Mouse (Mus musculus) MEL (cell line): ENCODE results near the gene Brat1. TPM values are rescaled to one million over a fixed set of nuclear protein-coding genes. Genes with fewer than 3 reads are reported as not detected.
A peak's percentile ranks its signal among the peaks of the same experiment; 100 is the strongest.

ENCODE experiments used
- DNase-seq: peaks from one replicate; pipeline ENCODE4 v3.0.0; 2011; ENCODE audit warnings: low read depth, low spot score
- H3K27ac ChIP-seq: 2 replicates; pipeline ENCODE4 v1.5.1; 2012; ENCODE audit warnings: low read depth, mild to moderate bottlenecking, control low read depth, low read length, moderate library complexity; ENCODE audit not compliant: control insufficient read depth
- H3K27me3 ChIP-seq, 2 experiments: fragments of 150-350 bp in 1 of 2; sonication (generic) in 1 of 2; 2 replicates each; pipeline ENCODE4 v1.6.1; 2012; ENCODE audit warnings: low read length in 2 of 2, mild to moderate bottlenecking in 2 of 2, improper control_type of control experiment in 1 of 2, moderate library complexity in 1 of 2; ENCODE audit not compliant: insufficient read depth in 2 of 2, control insufficient read depth in 1 of 2
- H3K36me3 ChIP-seq, 2 experiments: 2 replicates each; pipeline ENCODE4 v1.6.1; 2012 to 2014; ENCODE audit warnings: low read length in 2 of 2, improper control_type of control experiment in 1 of 2, inconsistent platforms in 1 of 2, mild to moderate bottlenecking in 1 of 2; ENCODE audit not compliant: insufficient read depth in 2 of 2, control insufficient read depth in 1 of 2
- H3K4me1 ChIP-seq, 2 experiments: fragments of 150-350 bp in 1 of 2; sonication (generic) in 1 of 2; 2 replicates each; pipeline ENCODE4 v1.6.1; 2012; ENCODE audit warnings: low read length in 2 of 2, improper control_type of control experiment in 1 of 2, mild to moderate bottlenecking in 1 of 2; ENCODE audit not compliant: insufficient read depth in 2 of 2, control insufficient read depth in 1 of 2
- H3K4me3 ChIP-seq, 2 experiments: fragments of 150-350 bp in 1 of 2; sonication (generic) in 1 of 2; 2 replicates each; pipeline ENCODE4 v1.5.1; 2012; ENCODE audit warnings: low read depth in 2 of 2, low read length in 2 of 2, mild to moderate bottlenecking in 2 of 2, moderate library complexity in 2 of 2, control low read depth in 1 of 2, improper control_type of control experiment in 1 of 2; ENCODE audit not compliant: control insufficient read depth in 1 of 2, insufficient read depth in 1 of 2
- H3K79me2 ChIP-seq: 2 replicates; pipeline ENCODE4 v1.6.1; 2012; ENCODE audit warnings: mild to moderate bottlenecking, low read length, moderate library complexity; ENCODE audit not compliant: control insufficient read depth, poor library complexity, insufficient read depth
- H3K9ac ChIP-seq: 2 replicates; pipeline ENCODE4 v1.6.1; 2012; ENCODE audit warnings: low read depth, mild to moderate bottlenecking, control low read depth, low read length, moderate library complexity; ENCODE audit not compliant: control insufficient read depth, poor library complexity, severe bottlenecking
- H3K9me3 ChIP-seq: fragments of 150-350 bp; sonication (generic); replicated peaks from 2 replicates; pipeline ENCODE4 v1.6.1; 2012; ENCODE audit warnings: mild to moderate bottlenecking, low read length, improper control_type of control experiment, moderate library complexity; ENCODE audit not compliant: insufficient read depth
- BHLHE40 ChIP-seq: IDR thresholded peaks from 2 replicates; pipeline ENCODE4 v1.6.1; 2012; ENCODE audit warnings: low read depth, mild to moderate bottlenecking, inconsistent platforms, low read length, improper control_type of control experiment, borderline replicate concordance
- CHD2 ChIP-seq: IDR thresholded peaks from 2 replicates; pipeline ENCODE4 v1.6.1; 2011; ENCODE audit warnings: low read length, improper control_type of control experiment
- CTCF ChIP-seq, 3 experiments: IDR thresholded peaks in 2 of 3; conservative IDR thresholded peaks in 1 of 3; 2 replicates each; pipeline ENCODE4 v1.5.1; 2011 to 2012; ENCODE audit warnings: low read length in 3 of 3, low read depth in 2 of 3, mild to moderate bottlenecking in 2 of 3, improper control_type of control experiment in 1 of 3, inconsistent platforms in 1 of 3, mixed read lengths in 1 of 3, moderate library complexity in 1 of 3; ENCODE audit not compliant: control insufficient read depth in 1 of 3, insufficient read depth in 1 of 3, poor library complexity in 1 of 3, severe bottlenecking in 1 of 3
- ELF1 ChIP-seq: IDR thresholded peaks from 2 replicates; pipeline ENCODE4 v1.6.1; 2014; ENCODE audit warnings: low read depth, mild to moderate bottlenecking, inconsistent platforms, low read length, improper control_type of control experiment, moderate library complexity
- EP300 ChIP-seq, 2 experiments: IDR thresholded peaks; 2 replicates each; pipeline ENCODE4 v1.6.1; 2011; ENCODE audit warnings: improper control_type of control experiment in 2 of 2, low read length in 2 of 2, low read depth in 1 of 2, mild to moderate bottlenecking in 1 of 2
- ETS1 ChIP-seq: IDR thresholded peaks from 2 replicates; pipeline ENCODE4 v1.6.1; 2012; ENCODE audit warnings: low read depth, mild to moderate bottlenecking, inconsistent platforms, low read length, improper control_type of control experiment, moderate library complexity
- GABPA ChIP-seq: IDR thresholded peaks from 2 replicates; pipeline ENCODE4 v1.6.1; 2012; ENCODE audit warnings: low read depth, mild to moderate bottlenecking, inconsistent platforms, low read length, improper control_type of control experiment, moderate library complexity
- GATA1 ChIP-seq: IDR thresholded peaks from 2 replicates; pipeline ENCODE4 v1.6.1; 2011; ENCODE audit warnings: low read depth, low read length, improper control_type of control experiment
- JUND ChIP-seq: IDR thresholded peaks from 2 replicates; pipeline ENCODE4 v1.6.1; 2011; ENCODE audit warnings: low read depth, mild to moderate bottlenecking, improper control_type of control experiment, low read length
- KAT2A ChIP-seq: conservative IDR thresholded peaks from 2 replicates; pipeline ENCODE4 v1.6.1; 2012; ENCODE audit warnings: low read depth, low read length, improper control_type of control experiment, inconsistent platforms
- MAFK ChIP-seq: IDR thresholded peaks from 2 replicates; pipeline ENCODE4 v1.6.1; 2011; ENCODE audit warnings: low read depth, mild to moderate bottlenecking, low read length, improper control_type of control experiment, borderline replicate concordance
- MAZ ChIP-seq: IDR thresholded peaks from 2 replicates; pipeline ENCODE4 v1.6.1; 2012; ENCODE audit warnings: low read depth, mild to moderate bottlenecking, inconsistent platforms, low read length, improper control_type of control experiment
- MEF2A ChIP-seq: IDR thresholded peaks from 2 replicates; pipeline ENCODE4 v1.6.1; 2014; ENCODE audit warnings: low read depth, mild to moderate bottlenecking, inconsistent platforms, low read length, improper control_type of control experiment; ENCODE audit not compliant: poor library complexity, insufficient replicate concordance, severe bottlenecking; ENCODE audit errors: extremely low read depth
- MXI1 ChIP-seq: IDR thresholded peaks from 2 replicates; pipeline ENCODE4 v1.6.1; 2011; ENCODE audit warnings: mild to moderate bottlenecking, low read depth, low read length, improper control_type of control experiment
- NELFE ChIP-seq: IDR thresholded peaks from 2 replicates; pipeline ENCODE4 v1.6.1; 2011; ENCODE audit warnings: low read depth, low read length, improper control_type of control experiment
- NRF1 ChIP-seq: IDR thresholded peaks from 2 replicates; pipeline ENCODE4 v1.6.1; 2014; ENCODE audit warnings: low read depth, mild to moderate bottlenecking, inconsistent platforms, low read length, improper control_type of control experiment, moderate library complexity; ENCODE audit not compliant: poor library complexity, insufficient read depth, severe bottlenecking
- POLR2AphosphoS2 ChIP-seq: IDR thresholded peaks from 2 replicates; pipeline ENCODE4 v1.6.1; 2011; ENCODE audit warnings: low read length, improper control_type of control experiment
- POLR2AphosphoS5 ChIP-seq: IDR thresholded peaks from 2 replicates; pipeline ENCODE4 v1.6.1; 2012; ENCODE audit warnings: low read depth, borderline replicate concordance, mild to moderate bottlenecking, inconsistent platforms, low read length, moderate library complexity, mixed read lengths
- RCOR1 ChIP-seq: IDR thresholded peaks from 2 replicates; pipeline ENCODE4 v1.6.1; 2012; ENCODE audit warnings: low read depth, mild to moderate bottlenecking, inconsistent platforms, low read length, improper control_type of control experiment
- SIN3A ChIP-seq: IDR thresholded peaks from 2 replicates; pipeline ENCODE4 v1.6.1; 2012; ENCODE audit warnings: low read length, improper control_type of control experiment, inconsistent platforms
- SMC3 ChIP-seq: IDR thresholded peaks from 2 replicates; pipeline ENCODE4 v1.6.1; 2011; ENCODE audit warnings: low read depth, low read length, improper control_type of control experiment
- TCF12 ChIP-seq: IDR thresholded peaks from 2 replicates; pipeline ENCODE4 v1.6.1; 2014; ENCODE audit warnings: low read depth, mild to moderate bottlenecking, inconsistent platforms, low read length, improper control_type of control experiment, moderate library complexity
- UBTF ChIP-seq: IDR thresholded peaks from 2 replicates; pipeline ENCODE4 v1.6.1; 2012; ENCODE audit warnings: low read depth, mild to moderate bottlenecking, inconsistent platforms, low read length, improper control_type of control experiment, moderate library complexity, borderline replicate concordance; ENCODE audit not compliant: insufficient read depth
- USF1 ChIP-seq: IDR thresholded peaks from 2 replicates; pipeline ENCODE4 v1.6.1; 2014; ENCODE audit warnings: low read depth, mild to moderate bottlenecking, inconsistent platforms, low read length, improper control_type of control experiment, moderate library complexity
- USF2 ChIP-seq, 2 experiments: IDR thresholded peaks; 2 replicates each; pipeline ENCODE4 v1.6.1; 2011 to 2012; ENCODE audit warnings: improper control_type of control experiment in 2 of 2, low read length in 2 of 2, borderline replicate concordance in 1 of 2, inconsistent platforms in 1 of 2, low read depth in 1 of 2, mild to moderate bottlenecking in 1 of 2; ENCODE audit not compliant: insufficient read depth in 1 of 2
- ZKSCAN1 ChIP-seq: IDR thresholded peaks from 2 replicates; pipeline ENCODE4 v1.6.1; 2012; ENCODE audit warnings: low read depth, mild to moderate bottlenecking, inconsistent platforms, low read length, improper control_type of control experiment, moderate library complexity
- ZMIZ1 ChIP-seq: IDR thresholded peaks from 2 replicates; pipeline ENCODE4 v1.6.1; 2012; ENCODE audit warnings: low read depth, mild to moderate bottlenecking, inconsistent platforms, low read length, improper control_type of control experiment, moderate library complexity
- ZNF384 ChIP-seq: IDR thresholded peaks from 2 replicates; pipeline ENCODE4 v1.6.1; 2012; ENCODE audit warnings: low read depth, mild to moderate bottlenecking, inconsistent platforms, low read length, improper control_type of control experiment
- polyA plus RNA-seq, 2 experiments: library from polyadenylated mRNA; stranded (reverse) in 1 of 2; unstranded in 1 of 2; fragments of >175 nt in 1 of 2; fragments of >200 nt in 1 of 2; gene quantifications; 2 replicates each; pipeline versions ENCODE4 v1.2.1 to v1.2.4; 2012; ENCODE audit warnings: low replicate concordance in 2 of 2, low read depth in 1 of 2; ENCODE audit not compliant: insufficient read length in 2 of 2, insufficient read depth in 1 of 2, missing spikeins in 1 of 2
- total RNA-seq: library from RNA; depleted of rRNA; stranded (reverse); fragments of 300-350 nt; gene quantifications from 2 replicates; pipeline ENCODE4 v1.2.3, GENCODE M21; 2012

Brat1 gene
- total and polyA plus RNA-seq, 3 experiments, result 13.7 to 14.2 TPM; not detected in 1

GRCm38 (mm10) chr5:140682113-140682512 is 22.7 kb upstream of the Brat1 start:
- H3K9me3 ChIP-seq, result no peaks in the 10 kb centered on the region
- no peak overlapping the region for H3K4me3 ChIP-seq
- no peaks in the 10 kb centered on the region for H3K36me3 ChIP-seq
- H3K27me3 ChIP-seq, result no peaks in the 10 kb centered on the region
- H3K27ac ChIP-seq, result no peak overlapping the region
- no peak for TF ChIP-seq CHD2
- no peak for TF ChIP-seq RCOR1
- no peak for TF ChIP-seq MAFK
- TF ChIP-seq EP300 (IDR thresholded peaks at IDR 0.05; ENCODE audit: low read depth in 1 of 2, low read length in 2 of 2), result no peak
- TF ChIP-seq NELFE, result no peak
- no peak for TF ChIP-seq POLR2AphosphoS5
- no peak for TF ChIP-seq SIN3A
- TF ChIP-seq ZNF384, result no peak
- TF ChIP-seq CTCF (IDR thresholded peaks at IDR 0.05 in 2 of 3, conservative IDR thresholded peaks at IDR 0.05 in 1 of 3; ENCODE audit: control insufficient read depth in 1 of 3, insufficient read depth in 1 of 3, low read depth in 2 of 3, low read length in 3 of 3, poor library complexity in 1 of 3, severe bottlenecking in 1 of 3), result no peak
- TF ChIP-seq GABPA, result no peak
- TF ChIP-seq JUND, result no peak
- H3K4me1 ChIP-seq, result no peaks in the 10 kb centered on the region
- no peak for DNase-seq
- no peak overlapping the region for H3K9ac ChIP-seq
- no peaks in the 10 kb centered on the region for H3K79me2 ChIP-seq

GRCm38 (mm10) chr5:140684343-140685148 is 20.3 kb upstream of the Brat1 start:
- DNase-seq, result peak; percentile 66
- Histone ChIP-seq H3K4me3 (no peak overlapping the region), H3K27me3 (no peaks in the 10 kb centered on the region), H3K27ac (no peak overlapping the region), H3K9ac (no peak overlapping the region), H3K9me3 (no peaks in the 10 kb centered on the region), H3K79me2 (no peaks in the 10 kb centered on the region), H3K4me1 (no peaks in the 10 kb centered on the region), H3K36me3 (no peaks in the 10 kb centered on the region)
- no peak for TF ChIP-seq MAZ
- TF ChIP-seq SIN3A, result no peak
- no peak for TF ChIP-seq EP300 (IDR thresholded peaks at IDR 0.05; ENCODE audit: low read depth in 1 of 2, low read length in 2 of 2)
- no peak for TF ChIP-seq GABPA
- peak; percentile 83 to 89 (median 85) for TF ChIP-seq CTCF (IDR thresholded peaks at IDR 0.05 in 2 of 3, conservative IDR thresholded peaks at IDR 0.05 in 1 of 3; ENCODE audit: control insufficient read depth in 1 of 3, insufficient read depth in 1 of 3, low read depth in 2 of 3, low read length in 3 of 3, poor library complexity in 1 of 3, severe bottlenecking in 1 of 3)
- TF ChIP-seq ZKSCAN1, result no peak
- TF ChIP-seq USF2 (IDR thresholded peaks at IDR 0.05; ENCODE audit: borderline replicate concordance in 1 of 2, insufficient read depth in 1 of 2, low read depth in 1 of 2, low read length in 2 of 2), result no peak
- TF ChIP-seq ELF1, result no peak
- no peak for TF ChIP-seq ETS1
- TF ChIP-seq KAT2A, result no peak
- TF ChIP-seq POLR2AphosphoS2, result no peak
- TF ChIP-seq USF1, result no peak
- no peak for TF ChIP-seq GATA1
- TF ChIP-seq BHLHE40, result no peak
- TF ChIP-seq MXI1, result no peak
- TF ChIP-seq NELFE, result no peak
- no peak for TF ChIP-seq UBTF
- TF ChIP-seq MEF2A, result no peak
- TF ChIP-seq NRF1, result no peak
- peak; percentile 76 for TF ChIP-seq SMC3
- no peak for TF ChIP-seq TCF12
- no peak for TF ChIP-seq ZMIZ1
- TF ChIP-seq ZNF384, result no peak
- TF ChIP-seq RCOR1, result no peak
